Mouse (Mus musculus) gastrocnemius, postnatal 14 days (tissue): Measurements from ENCODE around the gene Ino80. TPM values are rescaled to one million over a fixed set of nuclear protein-coding genes. Genes with fewer than 3 reads are reported as not detected.
A peak's percentile ranks its signal among the peaks of the same experiment; 100 is the strongest.
"Not testable (repeated sequence)": the region's sequence is repeated elsewhere in the genome, so short reads cannot be mapped to it uniquely, and the experiment has no call there.

Experiments used
- DNase-seq: peaks from one replicate; pipeline ENCODE4 v3.0.0; 2021; ENCODE audit warnings: mixed read lengths
- intact Hi-C: fragments of 180-260 bp; cut with DNase I; formaldehyde crosslinking; loops from one replicate; pipeline ENCODE4 v1.15.1; 2025; ENCODE audit warnings: low total_unique reads
- long read RNA-seq, 2 experiments: library from polyadenylated mRNA; stranded (forward); transcript quantifications; one replicate each; pipeline ENCODE4 v2.0.0; 2021
- total RNA-seq, 2 experiments: library from RNA; stranded (reverse); gene quantifications; 2 replicates each; pipeline ENCODE4 v1.2.3; 2021

Gene Ino80
- 10 to 100 TPM; 11.1 to 11.6 TPM for total RNA-seq
- long read RNA-seq, experiment 1, partial matches to known transcripts: 1 of 4 reads
- long read RNA-seq, experiment 1, other reads (novel, unspliced or antisense): 3 of 4 reads
- long read RNA-seq, experiment 2, partial matches to known transcripts: 2 of 2 reads
- long read RNA-seq, experiment 2, other reads (novel, unspliced or antisense): 0 of 2 reads

DNA sequence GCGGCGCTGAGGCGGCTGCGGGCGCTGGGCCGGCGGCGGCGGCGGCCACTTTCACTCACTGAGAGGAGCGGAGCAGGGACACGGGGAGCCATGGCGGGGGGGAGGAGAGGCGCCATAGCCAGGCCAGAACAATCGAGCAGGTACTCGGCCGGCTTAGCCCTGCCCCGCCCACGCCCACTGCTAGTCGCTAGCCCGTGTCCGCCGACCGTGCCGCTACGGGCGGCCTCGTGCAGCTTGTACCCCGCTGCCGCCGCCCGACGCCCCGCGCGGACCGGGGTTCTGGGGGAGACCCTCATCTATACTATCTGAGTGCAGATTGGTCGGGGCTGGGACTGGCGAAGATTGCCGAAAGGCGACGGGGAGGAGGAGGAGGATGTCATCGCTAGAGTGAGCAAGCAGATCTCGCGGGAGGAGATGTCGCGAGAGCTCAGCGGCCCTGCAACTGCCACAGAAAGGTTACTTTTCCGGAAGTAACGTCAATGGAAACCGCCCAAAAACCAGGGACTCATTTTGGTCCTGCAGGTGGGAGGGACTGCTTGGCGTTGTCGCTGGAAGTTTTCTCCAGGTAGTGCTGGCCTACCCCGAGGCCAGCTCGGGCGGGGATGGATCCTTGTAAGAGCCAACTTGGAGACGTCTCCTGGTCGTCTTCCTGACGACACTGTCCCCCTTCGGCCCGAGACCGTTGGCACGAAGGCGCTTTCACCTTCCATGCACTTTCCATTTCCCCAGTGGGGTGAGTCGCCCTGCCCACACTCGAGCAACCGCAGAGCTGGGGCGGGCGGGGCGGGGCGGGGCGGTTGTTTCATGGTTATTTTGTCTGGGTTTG is at the start of gene Ino80:
TSS of gene Ino80 (minus strand) at position 117 of the 826 bp plus-strand sequence.
- intact Hi-C loops: no loop called here

DNA sequence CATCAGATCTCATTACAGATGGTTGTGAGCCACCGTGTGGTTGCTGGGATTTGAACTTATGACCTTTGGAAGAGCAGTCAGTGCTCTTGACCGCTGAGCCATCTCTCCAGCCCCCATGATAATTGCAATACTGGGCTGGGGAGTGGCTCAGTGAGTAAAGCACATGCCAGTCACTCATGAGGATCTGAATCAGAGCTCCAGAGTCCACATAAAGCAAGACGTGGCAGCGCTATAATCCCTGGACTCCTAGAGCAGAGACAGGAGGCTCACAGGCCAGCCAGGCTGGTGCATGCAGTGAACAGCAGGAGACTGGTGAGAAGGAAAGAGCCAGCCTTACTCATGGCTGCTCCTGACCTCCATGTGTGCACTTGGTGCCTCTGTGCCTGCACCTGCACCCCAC is 47.9 kb upstream of the Ino80 start:
- DNase-seq: no peak
- intact Hi-C loops: no loop called here

More for the DNA sequence above, at the start of gene Ino80:
- DNase-seq: peak; percentile 99

DNA sequence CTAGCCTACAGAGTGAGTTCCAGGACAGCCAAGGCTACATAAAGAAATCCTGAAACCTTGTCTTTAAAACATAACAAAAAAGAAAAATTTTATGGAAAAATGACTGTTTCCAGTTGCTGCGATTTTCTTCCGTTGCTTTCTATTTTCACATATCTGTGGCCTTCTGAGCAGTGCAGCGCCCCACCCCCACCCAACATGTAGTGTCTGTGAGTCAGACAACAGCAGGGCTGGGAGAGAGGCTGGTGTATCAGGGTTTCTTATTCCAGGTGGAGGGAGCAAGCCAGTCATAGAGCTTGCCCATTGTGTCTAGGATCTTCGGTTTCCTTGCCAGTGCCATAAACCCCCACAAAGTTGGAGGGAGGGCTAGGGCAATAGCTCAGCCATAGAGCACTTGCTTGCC is 46.3 kb upstream of the Ino80 start:
- intact Hi-C loops: no loop called here
- DNase-seq: no peak

- intact Hi-C loops: no loop called here
These were observed 43.1 kb upstream of the Ino80 start for GRCm38 (mm10) chr2:119520550-119520949.

GRCm38 (mm10) chr2:119516811-119517210 is 39.3 kb upstream of the Ino80 start:
- DNase-seq: no peak
- intact Hi-C loops: no loop called here

More at GRCm38 (mm10) chr2:119520550-119520949, 43.1 kb upstream of the Ino80 start:
- no peak for DNase-seq

DNA sequence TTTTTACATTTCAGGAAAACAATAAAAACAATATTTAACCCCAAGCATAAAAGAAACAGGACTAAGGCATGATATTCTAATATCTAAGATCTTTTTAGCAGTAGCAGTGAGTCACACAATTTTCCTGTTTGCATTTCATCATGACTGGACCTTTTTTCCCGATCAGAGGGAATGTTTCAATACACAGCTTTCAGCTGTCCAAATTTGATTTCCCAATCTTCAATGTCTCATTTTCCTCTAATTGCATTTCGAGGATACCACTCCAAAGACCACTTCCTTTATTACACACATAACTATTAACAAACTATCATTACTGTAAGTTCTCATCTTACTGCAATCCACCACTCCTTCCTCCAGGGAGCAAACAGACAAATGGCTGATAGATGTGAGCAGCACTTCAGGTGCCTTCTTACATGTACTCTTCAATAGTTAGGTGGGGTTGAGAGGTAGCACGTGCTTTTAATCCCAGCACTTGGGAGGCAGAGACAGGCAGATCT is 36.6 kb upstream of the Ino80 start:
- DNase-seq: no peak
- intact Hi-C loops: no loop called here

GRCm38 (mm10) chr2:119512292-119512691 is 34.8 kb upstream of the Ino80 start:
- intact Hi-C loops: no loop called here
- DNase-seq: no peak

- DNase-seq: no peak
- intact Hi-C loops: no loop called here
These were observed 33.4 kb upstream of the Ino80 start for GRCm38 (mm10) chr2:119510856-119511255.

- DNase-seq, intact Hi-C loops: not testable (repeated sequence)
These were observed 31.0 kb upstream of the Ino80 start for GRCm38 (mm10) chr2:119508518-119508917.

DNA sequence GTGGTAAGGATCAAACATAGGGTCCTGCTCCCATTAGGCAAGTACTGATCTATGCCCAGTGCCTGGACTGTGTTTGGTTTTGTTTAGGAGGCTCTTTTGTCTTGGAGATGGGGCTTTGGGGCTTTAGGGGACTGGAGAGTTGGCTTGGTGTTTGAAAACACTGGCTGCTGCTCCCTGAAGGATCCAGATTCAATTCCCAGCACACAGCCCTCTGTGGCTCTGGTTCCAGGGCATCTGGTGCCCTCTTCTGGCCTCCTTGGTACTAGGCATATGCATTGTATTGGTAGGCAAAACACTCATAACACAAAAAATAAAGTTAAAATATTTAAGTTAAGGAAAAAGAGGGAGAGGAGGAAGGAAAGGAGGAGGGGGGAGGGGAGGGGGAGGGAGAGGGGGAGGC is 29.6 kb upstream of the Ino80 start:
- DNase-seq: no peak
- intact Hi-C loops: no loop called here

- intact Hi-C loops: no loop called here
These were observed 23.6 kb upstream of the Ino80 start for GRCm38 (mm10) chr2:119500965-119501652.

GRCm38 (mm10) chr2:119498859-119499258 is 21.4 kb upstream of the Ino80 start:
- DNase-seq: no peak
- intact Hi-C loops: no loop called here

More at GRCm38 (mm10) chr2:119500965-119501652, 23.6 kb upstream of the Ino80 start:
- DNase-seq: no peak

GRCm38 (mm10) chr2:119496082-119496481 is 18.6 kb upstream of the Ino80 start:
- intact Hi-C loops: no loop called here

DNA sequence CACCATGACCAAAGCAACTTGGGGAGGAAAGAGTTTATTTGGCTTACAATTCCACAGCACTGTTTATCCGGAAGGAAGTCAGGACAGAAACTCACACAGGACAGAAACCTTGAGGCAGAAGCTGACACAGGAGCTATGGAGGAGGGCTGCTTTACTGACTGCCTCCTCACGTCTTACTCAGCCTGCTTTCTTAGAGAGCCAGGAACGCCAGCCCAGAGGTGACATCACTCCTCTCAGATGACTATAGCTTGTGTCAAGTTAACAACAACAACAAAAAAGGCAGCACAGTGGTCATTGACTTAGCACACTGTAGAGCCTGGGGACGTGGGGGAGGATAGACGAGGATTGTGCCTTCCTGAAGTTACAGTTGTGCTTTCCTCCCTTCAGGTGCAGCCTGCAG is 14.5 kb upstream of the Ino80 start:
- intact Hi-C loops: no loop called here
- peak; percentile 7 for DNase-seq

More at GRCm38 (mm10) chr2:119496082-119496481, 18.6 kb upstream of the Ino80 start:
- DNase-seq: no peak

DNA sequence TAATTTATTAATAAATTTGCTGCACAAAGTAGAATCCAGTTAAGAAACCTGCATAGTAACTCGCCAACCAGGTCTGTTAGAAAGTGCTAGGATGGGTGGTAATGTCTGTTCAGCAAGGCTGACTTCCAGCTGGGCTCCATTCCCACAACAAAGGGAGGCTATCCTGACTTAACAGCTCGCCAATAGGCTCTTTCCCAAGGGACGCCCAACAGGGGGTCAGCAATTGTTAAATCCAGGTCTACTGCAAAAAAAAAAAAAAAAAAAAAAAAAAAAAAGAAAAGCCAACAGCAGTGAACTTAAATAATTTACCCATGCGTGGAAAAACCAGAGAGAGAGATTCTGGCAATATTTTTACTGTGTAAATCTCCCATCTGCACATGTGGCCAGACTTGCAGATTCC is 9.0 kb upstream of the Ino80 start:
- intact Hi-C loops: no loop called here

DNA sequence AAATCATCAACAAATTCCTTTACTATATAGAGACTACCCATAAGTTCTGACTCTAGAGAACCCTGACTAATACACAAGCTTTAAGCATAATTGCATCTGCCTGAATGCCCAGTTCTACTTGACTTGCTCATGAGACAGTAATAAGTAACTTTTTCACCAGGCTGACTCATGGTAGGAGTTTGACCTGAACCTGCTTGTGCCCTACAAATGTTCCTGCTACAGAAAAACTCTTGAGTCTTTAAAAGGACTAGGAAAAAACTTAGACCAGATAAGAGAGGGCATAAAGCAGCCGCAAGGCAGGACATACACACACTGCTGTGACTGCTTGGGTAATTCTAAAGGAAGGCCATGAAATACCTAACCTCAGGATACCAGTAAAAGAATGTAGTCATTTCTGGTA is 4.8 kb upstream of the Ino80 start:
- intact Hi-C loops: no loop called here
- no peak for DNase-seq

More for the DNA sequence above, 9.0 kb upstream of the Ino80 start:
- no peak for DNase-seq

DNA sequence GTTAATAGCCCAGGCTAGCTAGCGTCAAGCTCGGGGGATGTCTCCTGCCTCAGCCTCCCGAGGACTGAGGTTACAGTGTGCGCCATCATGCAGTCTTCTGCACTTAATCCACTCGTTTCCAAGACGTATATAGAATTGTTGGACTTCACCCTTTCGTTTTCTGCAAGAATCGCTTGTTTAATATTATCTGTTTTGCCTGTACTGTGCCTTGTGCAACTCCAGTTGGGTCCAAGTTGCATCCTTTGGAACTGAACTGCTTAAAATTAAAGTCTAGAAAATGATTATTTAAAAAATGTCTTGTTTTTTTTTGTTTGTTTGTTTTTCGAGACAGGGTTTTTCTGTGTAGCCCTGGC is 886 bp upstream of the Ino80 start:
- DNase-seq: no peak
- intact Hi-C loops: no loop called here

- DNase-seq: peak; percentile 71
- intact Hi-C loops: no loop called here
These were observed 681 bp downstream of the Ino80 start for GRCm38 (mm10) chr2:119476621-119477391.

DNA sequence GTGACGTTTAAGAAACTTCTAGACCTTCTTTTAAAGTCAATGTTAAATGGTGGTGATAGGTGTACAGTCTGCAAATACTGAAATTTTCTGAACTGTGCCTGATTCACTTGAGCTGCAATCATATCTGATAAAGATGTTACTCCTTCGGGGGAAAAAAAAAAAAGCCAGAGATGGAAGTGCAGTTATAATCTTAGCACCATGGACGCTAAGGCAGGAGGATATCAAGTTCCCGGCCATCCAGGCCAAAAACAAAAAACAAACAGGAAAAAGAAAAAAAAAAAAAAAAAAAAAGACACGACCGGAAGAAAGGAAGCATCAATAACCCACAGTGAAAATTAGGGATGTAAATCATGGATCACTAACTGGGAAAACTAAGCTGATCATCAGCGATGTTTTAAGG is 1.3 kb downstream of the Ino80 start:
- no peak for DNase-seq
- intact Hi-C loops: no loop called here

DNA sequence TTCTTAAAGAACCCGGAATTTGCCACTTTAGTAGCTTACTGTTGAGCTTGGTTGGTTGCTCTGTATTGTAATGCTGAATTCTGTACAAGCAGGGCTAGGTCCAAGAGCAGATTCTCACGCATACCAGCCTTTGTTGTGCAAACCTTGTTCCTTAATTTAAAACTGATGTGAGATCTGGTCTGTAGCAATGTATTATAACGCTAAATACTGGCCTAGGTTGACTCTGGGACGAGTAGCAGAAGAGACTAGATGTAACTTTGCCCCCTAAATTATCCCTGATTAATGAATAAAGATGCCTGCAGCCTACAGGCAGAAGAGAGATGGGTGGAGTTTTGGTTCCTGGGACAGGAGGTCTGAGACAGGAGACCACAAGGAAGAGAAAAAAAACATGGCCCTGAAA is 13.5 kb downstream of the Ino80 start:
- no peak for DNase-seq
- intact Hi-C loops: no loop called here
